Mouse (Mus musculus): ENCODE measurements around the gene 4930469K13Rik.

4930469K13Rik gene

GRCm38 (mm10) chr11:34049125-34049379 is 49.3 kb downstream of the 4930469K13Rik start:
- in situ Hi-C loops (cut with MboI; ENCODE audit: low pct_unique_long_range_greater_than_20kb in 1 of 2, low sequenced_read_pairs in 2 of 2, unreplicated experiment in 1 of 2), result no loop called here

GRCm38 (mm10) chr11:34048375-34049124 is 49.8 kb downstream of the 4930469K13Rik start:
- in situ Hi-C loops (cut with MboI; ENCODE audit: low pct_unique_long_range_greater_than_20kb in 1 of 2, low sequenced_read_pairs in 2 of 2, unreplicated experiment in 1 of 2), result no loop called here

GRCm38 (mm10) chr11:34047542-34047937 is 50.8 kb downstream of the 4930469K13Rik start:
- in situ Hi-C loops (cut with MboI; ENCODE audit: low pct_unique_long_range_greater_than_20kb in 1 of 2, low sequenced_read_pairs in 2 of 2, unreplicated experiment in 1 of 2), result no loop called here

GRCm38 (mm10) chr11:34046767-34047541 is 51.4 kb downstream of the 4930469K13Rik start, which contains the start of gene Lcp2:
TSS of gene Lcp2 (plus strand) at chr11:34046920.
- in situ Hi-C loops (cut with MboI; ENCODE audit: low pct_unique_long_range_greater_than_20kb in 1 of 2, low sequenced_read_pairs in 2 of 2, unreplicated experiment in 1 of 2), result no loop called here

GRCm38 (mm10) chr11:34042808-34043207 is 55.5 kb downstream of the 4930469K13Rik start:
- in situ Hi-C loops (cut with MboI; ENCODE audit: low pct_unique_long_range_greater_than_20kb in 1 of 2, low sequenced_read_pairs in 2 of 2, unreplicated experiment in 1 of 2), result no loop called here

GRCm38 (mm10) chr11:34040061-34040460 is 58.3 kb downstream of the 4930469K13Rik start:
- in situ Hi-C loops (cut with MboI; ENCODE audit: low pct_unique_long_range_greater_than_20kb in 1 of 2, low sequenced_read_pairs in 2 of 2, unreplicated experiment in 1 of 2), result no loop called here

GRCm38 (mm10) chr11:34035909-34036658 is 62.3 kb downstream of the 4930469K13Rik start:
- in situ Hi-C loops (cut with MboI; ENCODE audit: low pct_unique_long_range_greater_than_20kb in 1 of 2, low sequenced_read_pairs in 2 of 2, unreplicated experiment in 1 of 2), result no loop called here

GRCm38 (mm10) chr11:34034794-34035193 is 63.6 kb downstream of the 4930469K13Rik start:
- in situ Hi-C loops (cut with MboI; ENCODE audit: low pct_unique_long_range_greater_than_20kb in 1 of 2, low sequenced_read_pairs in 2 of 2, unreplicated experiment in 1 of 2), result no loop called here

GRCm38 (mm10) chr11:34034008-34034505 is 64.3 kb downstream of the 4930469K13Rik start:
- in situ Hi-C loops (cut with MboI; ENCODE audit: low pct_unique_long_range_greater_than_20kb in 1 of 2, low sequenced_read_pairs in 2 of 2, unreplicated experiment in 1 of 2), result no loop called here

- in situ Hi-C loops (cut with MboI; ENCODE audit: low pct_unique_long_range_greater_than_20kb in 1 of 2, low sequenced_read_pairs in 2 of 2, unreplicated experiment in 1 of 2), result no loop called here
Measured at GRCm38 (mm10) chr11:34031015-34031805, 67.1 kb downstream of the 4930469K13Rik start.

GRCm38 (mm10) chr11:34029658-34030057 is 68.7 kb downstream of the 4930469K13Rik start:
- in situ Hi-C loops (cut with MboI; ENCODE audit: low pct_unique_long_range_greater_than_20kb in 1 of 2, low sequenced_read_pairs in 2 of 2, unreplicated experiment in 1 of 2), result no loop called here

GRCm38 (mm10) chr11:34025091-34025490 is 73.3 kb downstream of the 4930469K13Rik start:
- in situ Hi-C loops (cut with MboI; ENCODE audit: low pct_unique_long_range_greater_than_20kb in 1 of 2, low sequenced_read_pairs in 2 of 2, unreplicated experiment in 1 of 2), result no loop called here

- in situ Hi-C loops (cut with MboI; ENCODE audit: low pct_unique_long_range_greater_than_20kb in 1 of 2, low sequenced_read_pairs in 2 of 2, unreplicated experiment in 1 of 2), result no loop called here
Measured at GRCm38 (mm10) chr11:34012007-34012652, 86.2 kb downstream of the 4930469K13Rik start.

- in situ Hi-C loops (cut with MboI; ENCODE audit: low pct_unique_long_range_greater_than_20kb in 1 of 2, low sequenced_read_pairs in 2 of 2, unreplicated experiment in 1 of 2), result no loop called here
Measured at GRCm38 (mm10) chr11:34010859-34011172, 87.5 kb downstream of the 4930469K13Rik start.

GRCm38 (mm10) chr11:34010133-34010858 is 88.1 kb downstream of the 4930469K13Rik start:
- in situ Hi-C loops (cut with MboI; ENCODE audit: low pct_unique_long_range_greater_than_20kb in 1 of 2, low sequenced_read_pairs in 2 of 2, unreplicated experiment in 1 of 2), result no loop called here

GRCm38 (mm10) chr11:34009316-34010087 is 88.9 kb downstream of the 4930469K13Rik start:
- in situ Hi-C loops (cut with MboI; ENCODE audit: low pct_unique_long_range_greater_than_20kb in 1 of 2, low sequenced_read_pairs in 2 of 2, unreplicated experiment in 1 of 2), result no loop called here

GRCm38 (mm10) chr11:34008702-34009101 is 89.7 kb downstream of the 4930469K13Rik start:
- in situ Hi-C loops (cut with MboI; ENCODE audit: low pct_unique_long_range_greater_than_20kb in 1 of 2, low sequenced_read_pairs in 2 of 2, unreplicated experiment in 1 of 2), result no loop called here

Data from mouse embryonic stem cell (cell line).